Mouse (Mus musculus): ENCODE results near the gene Ccdc169.
A peak's percentile ranks its signal among the peaks of the same experiment; 100 is the strongest.

DNA sequence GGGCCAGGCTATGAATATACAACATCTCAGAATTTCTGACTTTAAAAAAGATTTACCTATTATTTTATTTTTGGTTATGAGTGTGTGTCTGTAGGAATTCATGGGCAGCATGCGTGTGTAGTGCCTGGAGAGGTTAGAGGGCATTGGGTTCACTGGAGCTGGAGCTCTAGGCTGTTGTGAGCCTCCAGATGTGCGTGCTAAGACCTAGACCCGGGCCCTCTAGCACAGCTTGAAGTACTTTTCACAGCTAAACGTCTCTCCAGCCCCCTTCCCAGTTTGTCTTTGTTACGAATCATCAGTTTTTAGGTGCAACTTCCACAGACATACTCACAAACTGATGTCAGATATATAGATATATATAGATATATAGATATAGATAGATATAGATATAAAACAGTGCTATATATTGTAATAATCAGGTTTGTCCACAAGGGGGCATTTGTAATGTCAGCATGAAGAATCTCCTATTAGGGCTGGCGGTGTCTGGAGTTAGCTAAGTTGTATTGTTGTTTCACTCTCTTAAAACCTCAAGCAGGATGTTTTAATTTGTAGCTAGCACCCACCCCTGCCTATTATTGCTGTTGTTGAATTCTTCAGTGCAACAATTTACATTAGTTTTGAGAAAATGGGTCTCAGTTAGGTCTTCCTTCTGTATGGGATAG lies 15.7 kb downstream of the Ccdc169 start:
- TF ChIP-seq CTCF (IDR thresholded peaks at IDR 0.05; ENCODE audit: borderline replicate concordance, extremely low read depth, insufficient read depth, insufficient read length) (peak; percentile 22; the same call in 1 of the 2 replicates), POLR2A (IDR thresholded peaks at IDR 0.05; ENCODE audit: borderline replicate concordance, extremely low read depth, insufficient read depth, insufficient read length, poor library complexity, severe bottlenecking) (no peak)
